Mouse (Mus musculus) granulocyte monocyte progenitor cell, adult 5-6 weeks (primary cell): Measurements from ENCODE around the gene Selenoo. TPM values are rescaled to one million over a fixed set of nuclear protein-coding genes. Genes with fewer than 3 reads are reported as not detected.

Experiments used
- ATAC-seq: replicated peaks from 2 replicates; pipeline ENCODE4 v1.8.0; 2016; ENCODE audit warnings: mild to moderate bottlenecking, moderate TSS enrichment, inconsistent platforms; ENCODE audit not compliant: poor library complexity, severe bottlenecking
- total RNA-seq, 2 experiments: library from RNA; stranded (forward) in 1 of 2; stranded (reverse) in 1 of 2; fragments of 200-712, 200-1000 nt in 1 of 2; fragments of >200 nt in 1 of 2; fragmentation: Nextera tagmentation in 1 of 2; gene quantifications; 2 replicates each; pipeline ENCODE4 v1.2.3; 2014 to 2017

The Selenoo gene
- total RNA-seq, 2 experiments from 2014 or later, result 16.2 to 21.8 TPM

DNA sequence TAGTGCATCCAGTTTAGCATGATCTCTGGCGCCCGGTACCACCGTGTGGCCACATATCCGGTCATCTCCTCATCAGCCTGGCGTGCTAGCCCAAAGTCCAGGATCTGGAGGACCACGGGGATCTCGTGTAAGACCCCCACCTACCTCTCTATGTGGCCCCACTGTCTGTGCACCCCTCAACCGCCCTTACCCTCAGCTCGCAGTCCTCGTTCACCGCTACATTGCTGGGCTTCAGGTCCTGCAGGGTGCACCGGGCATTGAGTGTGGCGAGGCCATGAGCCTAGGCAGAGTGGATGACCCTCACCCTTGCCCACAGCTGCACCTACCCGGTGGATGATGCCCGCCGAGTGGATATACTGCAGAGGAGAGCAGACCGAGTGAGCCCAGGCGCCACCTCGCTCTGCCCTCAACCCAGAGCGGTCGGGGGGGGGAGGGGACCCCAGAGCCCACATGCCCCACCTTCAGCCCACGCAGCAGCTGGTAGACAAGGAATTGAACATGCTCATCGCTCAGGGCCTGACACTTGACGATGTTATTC lies 57.0 kb downstream of the Selenoo start:
- no peak for ATAC-seq

DNA sequence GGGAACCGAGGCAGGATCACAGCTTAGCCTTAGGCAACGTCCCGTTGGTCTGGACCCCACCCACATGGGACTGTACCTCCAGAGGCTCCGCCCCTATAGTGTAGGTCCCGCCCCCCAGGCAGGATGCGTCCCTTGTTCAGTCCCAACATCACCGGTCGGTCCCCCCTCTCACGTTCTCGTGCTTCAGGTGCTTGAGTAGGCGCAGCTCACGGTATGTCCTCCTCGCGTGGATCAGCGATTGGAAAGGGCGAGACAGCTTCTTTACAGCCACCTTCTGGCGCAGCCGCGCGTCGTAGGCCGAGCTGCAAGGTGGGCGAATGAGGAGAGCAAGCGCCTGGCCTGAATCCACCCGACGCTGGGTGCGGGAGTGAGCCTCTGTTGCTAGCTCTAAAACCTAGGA lies 57.7 kb downstream of the Selenoo start:
- peak; percentile 21; the same call in 1 of the 2 replicates for ATAC-seq

DNA sequence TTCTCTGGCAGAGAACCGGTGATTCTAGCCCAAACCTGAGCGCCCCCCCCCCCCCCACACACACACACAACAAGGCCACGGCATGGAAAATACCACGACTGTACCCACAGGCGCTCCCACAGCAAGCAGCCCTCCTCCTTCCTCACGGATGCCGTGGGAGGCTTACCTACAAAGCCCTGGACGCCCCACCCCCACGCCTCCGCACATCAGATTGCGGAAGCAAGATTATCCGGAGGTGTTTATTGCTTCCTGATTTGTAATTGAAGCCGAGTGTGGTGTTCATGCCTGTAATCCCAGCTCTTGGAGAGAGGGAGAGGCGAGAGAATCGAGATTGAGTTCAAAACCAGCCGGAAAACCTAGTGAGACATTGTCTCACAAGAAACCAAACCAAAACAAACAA lies 58.1 kb downstream of the Selenoo start:
- ATAC-seq, result peak; percentile 39

- ATAC-seq, result no peak
Measured at GRCm38 (mm10) chr15:89147456-89147855, 58.6 kb downstream of the Selenoo start.

DNA sequence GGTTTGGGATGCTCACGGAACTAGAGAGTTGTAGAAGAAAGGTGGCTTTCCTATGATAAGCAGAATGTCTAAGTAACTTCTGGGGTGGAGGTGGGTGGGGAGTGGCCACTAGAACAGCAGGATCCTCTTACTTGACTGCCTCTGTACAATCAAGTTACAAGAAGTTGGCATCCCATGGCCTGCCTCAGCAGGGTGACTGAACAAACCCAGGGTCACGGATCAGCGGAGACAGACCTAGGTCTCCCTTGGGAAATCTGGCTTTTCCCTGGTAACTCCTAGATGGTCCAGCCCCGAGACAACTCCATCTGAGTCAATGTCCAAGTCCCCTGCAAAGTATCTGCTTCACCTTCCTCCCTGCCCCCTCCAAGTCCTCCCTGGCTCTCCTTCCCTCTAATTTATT lies 59.0 kb downstream of the Selenoo start:
- no peak for ATAC-seq

DNA sequence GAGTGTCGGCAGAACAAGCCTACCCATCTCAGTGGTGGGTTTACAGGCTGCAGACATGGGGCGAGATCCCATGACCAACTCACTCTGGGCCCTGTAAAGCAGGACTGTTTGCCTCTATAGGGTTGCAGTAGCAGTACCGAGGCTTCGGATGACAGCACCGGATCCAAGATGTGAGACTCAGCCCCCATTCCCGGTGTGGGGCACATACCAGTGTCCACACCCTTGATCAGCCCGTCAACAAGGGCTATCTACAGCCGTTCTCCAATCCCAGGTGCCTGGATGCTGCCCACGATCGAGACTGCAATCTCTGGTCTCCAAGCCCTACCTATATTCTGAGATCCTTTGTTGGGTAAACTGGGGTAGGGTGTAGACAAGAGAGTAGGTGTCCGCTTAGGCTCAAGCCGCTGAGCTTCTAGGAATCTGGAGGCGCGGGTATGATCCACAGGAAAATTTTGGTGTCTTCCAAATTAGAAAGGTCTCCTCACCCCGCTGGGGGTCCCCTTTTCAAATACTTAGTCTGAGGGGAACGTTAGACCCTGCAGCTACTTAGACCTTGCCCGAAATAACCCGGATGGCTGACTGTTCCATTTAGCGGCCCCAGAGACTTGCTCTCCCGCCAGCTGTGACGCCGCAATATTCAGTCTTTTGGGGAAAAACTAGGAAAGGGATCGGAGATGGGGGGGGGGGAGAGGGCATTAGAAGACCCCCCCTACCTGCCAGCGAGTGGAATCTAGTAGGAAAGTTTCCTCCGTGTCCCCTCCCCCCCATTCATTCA lies 59.8 kb downstream of the Selenoo start:
- no peak for ATAC-seq

DNA sequence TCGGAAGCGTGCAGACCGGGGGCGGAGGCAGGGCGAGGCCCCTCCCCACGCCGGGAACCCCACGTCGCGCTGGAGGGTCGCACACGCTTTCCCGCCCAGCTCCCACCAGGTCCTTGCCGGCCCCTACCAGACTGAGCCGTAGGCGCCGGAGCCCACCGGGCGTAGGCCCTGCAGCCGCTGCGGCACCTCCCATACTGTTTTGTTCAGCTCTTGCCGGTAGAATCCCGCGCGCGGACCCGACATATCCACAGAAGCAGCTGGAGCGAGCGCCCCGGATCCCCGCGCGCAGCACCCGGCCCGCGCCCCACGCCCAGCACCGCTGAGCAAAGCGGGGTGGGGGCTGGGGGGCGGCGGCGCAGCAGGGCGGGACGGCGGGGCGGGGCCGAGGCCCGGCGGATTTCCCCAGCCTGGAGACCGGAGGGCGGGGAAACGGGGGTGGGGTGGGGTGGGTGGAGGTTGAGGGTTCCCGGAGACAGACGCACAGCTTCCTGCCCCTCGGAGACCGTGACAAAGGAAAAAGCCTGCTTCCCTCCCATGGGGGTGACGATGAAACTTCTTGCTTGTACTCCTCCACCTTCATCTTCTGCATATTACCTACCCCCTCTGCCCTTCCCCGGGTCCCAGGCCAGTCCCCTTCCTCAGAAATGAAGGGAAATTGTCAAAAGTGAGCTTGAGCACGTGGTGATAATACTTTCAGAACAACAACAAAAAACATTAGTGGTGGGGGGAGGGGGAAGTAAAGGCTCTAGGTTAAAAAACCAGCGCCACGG lies 60.6 kb downstream of the Selenoo start, which contains the start of gene Mapk11:
TSS of gene Mapk11 (minus strand) at position 358 of the 770 bp plus-strand sequence.
- ATAC-seq, result peak; percentile 50

Other genes with a start within 250 kb of the Selenoo start
- 13.8 and 14.6 TPM in 2 replicates for gene Pim3, start 226.9 kb upstream of the Selenoo start, total RNA-seq (2014; fragmentation: Nextera tagmentation)
- 13.0 and 21.3 TPM in 2 replicates for gene Pim3, start 226.9 kb upstream of the Selenoo start, total RNA-seq (2017)
- gene Ttll8, start 134.7 kb upstream of the Selenoo start, total RNA-seq (2014; fragmentation: Nextera tagmentation), result not detected in 2 replicates
- not detected in 2 replicates for gene Ttll8, start 134.7 kb upstream of the Selenoo start, total RNA-seq (2017)
- gene Mlc1, start 110.1 kb upstream of the Selenoo start, total RNA-seq (2014; fragmentation: Nextera tagmentation), result not detected in 2 replicates
- not detected in 2 replicates for gene Mlc1, start 110.1 kb upstream of the Selenoo start, total RNA-seq (2017)
- not detected in 2 replicates for gene Mov10l1, start 106.2 kb upstream of the Selenoo start, total RNA-seq (2014; fragmentation: Nextera tagmentation)
- gene Mov10l1, start 106.2 kb upstream of the Selenoo start, total RNA-seq (2017), result not detected in 2 replicates
- gene Panx2, start 29.4 kb upstream of the Selenoo start, total RNA-seq (2014; fragmentation: Nextera tagmentation), result not detected in 2 replicates
- not detected in 2 replicates for gene Panx2, start 29.4 kb upstream of the Selenoo start, total RNA-seq (2017)
- 38.0 and 44.2 TPM in 2 replicates for gene Trabd, start 14.0 kb upstream of the Selenoo start, total RNA-seq (2014; fragmentation: Nextera tagmentation)
- gene Trabd, start 14.0 kb upstream of the Selenoo start, total RNA-seq (2017), result 36.9 and 39.8 TPM in 2 replicates
- gene Tubgcp6, start 34.0 kb downstream of the Selenoo start, total RNA-seq (2014; fragmentation: Nextera tagmentation), result 23.4 and 29.2 TPM in 2 replicates
- 12.6 and 20.2 TPM in 2 replicates for gene Tubgcp6, start 34.0 kb downstream of the Selenoo start, total RNA-seq (2017)
- gene Hdac10, start 39.6 kb downstream of the Selenoo start, total RNA-seq (2014; fragmentation: Nextera tagmentation), result 11.3 and 14.7 TPM in 2 replicates
- gene Hdac10, start 39.6 kb downstream of the Selenoo start, total RNA-seq (2017), result 11.2 and 13.9 TPM in 2 replicates
- not detected in 2 replicates for gene Mapk12, start 51.6 kb downstream of the Selenoo start, total RNA-seq (2014; fragmentation: Nextera tagmentation)
- gene Mapk12, start 51.6 kb downstream of the Selenoo start, total RNA-seq (2017), result 0.93 TPM in 1 of 2 replicates, not detected in the other
- gene Mapk11, start 60.5 kb downstream of the Selenoo start, total RNA-seq (2014; fragmentation: Nextera tagmentation), result not detected in 2 replicates
- gene Mapk11, start 60.5 kb downstream of the Selenoo start, total RNA-seq (2017), result not detected in 2 replicates
- gene Plxnb2, start 91.7 kb downstream of the Selenoo start, total RNA-seq (2014; fragmentation: Nextera tagmentation), result 19.1 and 23.4 TPM in 2 replicates
- 11.0 and 14.7 TPM in 2 replicates for gene Plxnb2, start 91.7 kb downstream of the Selenoo start, total RNA-seq (2017)
- 4.3 and 6.1 TPM in 2 replicates for gene Dennd6b, start 107.4 kb downstream of the Selenoo start, total RNA-seq (2014; fragmentation: Nextera tagmentation)
- 2.5 and 4.7 TPM in 2 replicates for gene Dennd6b, start 107.4 kb downstream of the Selenoo start, total RNA-seq (2017)
- 9.2 and 10.5 TPM in 2 replicates for gene Ppp6r2, start 122.5 kb downstream of the Selenoo start, total RNA-seq (2014; fragmentation: Nextera tagmentation)
- 5.8 and 6.4 TPM in 2 replicates for gene Ppp6r2, start 122.5 kb downstream of the Selenoo start, total RNA-seq (2017)
- gene Sbf1, start 226.2 kb downstream of the Selenoo start, total RNA-seq (2014; fragmentation: Nextera tagmentation), result 88.1 and 131 TPM in 2 replicates
- 43.1 and 52.0 TPM in 2 replicates for gene Sbf1, start 226.2 kb downstream of the Selenoo start, total RNA-seq (2017)
- gene Adm2, start 233.6 kb downstream of the Selenoo start, total RNA-seq (2014; fragmentation: Nextera tagmentation), result not detected in 2 replicates
- not detected in 2 replicates for gene Adm2, start 233.6 kb downstream of the Selenoo start, total RNA-seq (2017)
- gene Miox, start 245.3 kb downstream of the Selenoo start, total RNA-seq (2014; fragmentation: Nextera tagmentation), result not detected in 2 replicates
- not detected in 2 replicates for gene Miox, start 245.3 kb downstream of the Selenoo start, total RNA-seq (2017)